Mouse (Mus musculus) hindbrain, embryonic 16.5 days (tissue): ENCODE measurements around the gene Zbtb34. TPM values are rescaled to one million over a fixed set of nuclear protein-coding genes. Genes with fewer than 3 reads are reported as not detected.

Experiments
- microRNA-seq: library from miRNA; unstranded; fragments of <30 nt; microRNA quantifications from one replicate; pipeline ENCODE4, GENCODE M21; 2017
- polyA plus RNA-seq: library from polyadenylated mRNA; unstranded; fragments of >200 nt; fragmentation: Nextera tagmentation; extraction: Ambion mirVana; gene quantifications from 2 replicates; pipeline ENCODE4 v1.2.1, GENCODE M21; 2015

Gene Zbtb34
- polyA plus RNA-seq, 1 experiment from 2014 or later: 5.3 TPM

Small RNA genes within 50 kb of the gene (microRNA-seq; reads per million reads assigned to microRNA genes)
- gene Gm25998: not detected

Other genes with a start within 250 kb of the Zbtb34 start
- gene Angptl2, start 215.3 kb downstream of the Zbtb34 start, polyA plus RNA-seq: 13.4 and 20.5 TPM in 2 replicates
- 32.0 and 44.4 TPM in 2 replicates for gene Ralgps1, start 59.8 kb downstream of the Zbtb34 start, polyA plus RNA-seq
- 20.7 and 21.7 TPM in 2 replicates for gene Zbtb43, start 37.2 kb upstream of the Zbtb34 start, polyA plus RNA-seq
- gene Lmx1b, start 209.2 kb upstream of the Zbtb34 start, polyA plus RNA-seq: 3.3 and 3.5 TPM in 2 replicates